Mouse (Mus musculus) C2C12 (cell line): Measurements from ENCODE around the gene Mov10.

Experiments used
- CEBPB ChIP-seq: IDR thresholded peaks from one replicate; pipeline ENCODE4 v1.6.1; 2011; ENCODE audit warnings: low read depth, mild to moderate bottlenecking, control low read depth, moderate library complexity
- CTCF ChIP-seq: IDR thresholded peaks from one replicate; pipeline ENCODE4 v1.5.1; 2011; ENCODE audit not compliant: control insufficient read depth, insufficient read depth, insufficient read length
- MAX ChIP-seq: IDR thresholded peaks from one replicate; pipeline ENCODE4 v1.6.1; 2011; ENCODE audit warnings: mild to moderate bottlenecking, control low read depth
- MYOD1 ChIP-seq: IDR thresholded peaks from one replicate; pipeline ENCODE4 v1.6.1; 2011; ENCODE audit warnings: low read depth; ENCODE audit not compliant: control insufficient read depth, insufficient read length
- MYOG ChIP-seq: IDR thresholded peaks from one replicate; pipeline ENCODE4 v1.6.1; 2011; ENCODE audit not compliant: control insufficient read depth, insufficient read length; ENCODE audit errors: extremely low read depth
- USF1 ChIP-seq: IDR thresholded peaks from one replicate; pipeline ENCODE4 v1.6.1; 2011; ENCODE audit warnings: low read depth, mild to moderate bottlenecking, control low read depth, moderate library complexity

DNA sequence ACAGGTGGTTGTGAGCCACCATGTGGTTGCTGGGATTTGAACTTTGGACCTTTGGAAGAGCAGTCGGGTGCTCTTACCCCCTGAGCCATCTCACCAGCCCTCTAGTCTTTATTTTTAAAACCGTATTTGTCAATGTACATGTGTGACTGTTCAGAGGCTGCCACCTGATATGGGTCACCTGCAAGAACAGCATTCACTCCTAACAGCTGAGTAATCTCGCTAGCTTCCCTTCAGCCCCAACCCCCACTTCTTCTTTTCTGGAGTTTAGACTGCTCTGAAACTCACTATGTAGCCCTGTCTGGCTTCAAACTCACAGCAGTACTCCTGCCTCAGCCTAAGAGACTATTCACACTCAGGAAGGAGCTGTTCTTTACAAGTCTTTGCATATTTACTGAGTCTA, 4.0 kb upstream of the Mov10 start:
- no peak for TF ChIP-seq CTCF
- TF ChIP-seq MYOD1: no peak
- TF ChIP-seq MAX: no peak
- TF ChIP-seq CEBPB: no peak
- no peak for TF ChIP-seq USF1
- TF ChIP-seq MYOG: no peak
